Mouse (Mus musculus): ENCODE measurements around the gene Tmem8b. TPM values are rescaled to one million over a fixed set of nuclear protein-coding genes. Genes with fewer than 3 reads are reported as not detected.

Gene Tmem8b
- polyA plus RNA-seq, 1 experiment from 2014 or later = 17.7 TPM

- H3K27ac ChIP-seq = no peak overlapping the region
- H3K4me1 ChIP-seq = peaks cover 42% of the 10 kb centered on the region
- H3K9ac ChIP-seq = no peak overlapping the region; the same call in 1 of the 2 replicates
- H3K36me3 ChIP-seq (replicated peaks) = peaks cover 13% of the 10 kb centered on the region
- 0 out of 2 replicates have a peak overlapping the region, but pooled peaks have one; percentile 18 for H3K4me3 ChIP-seq
- H3K4me2 ChIP-seq = peak overlapping the region; percentile 92
- H3K27me3 ChIP-seq (replicated peaks) = no peaks in the 10 kb centered on the region
- peak; percentile 21; the same call in 1 of the 2 replicates for ATAC-seq (replicated peaks)
- WGBS = 1% methylated on average over 2 of the region's 2 CpGs
- H3K9me3 ChIP-seq = no peaks in the 10 kb centered on the region
Observed at GRCm38 (mm10) chr4:43672070-43672469, 3.3 kb downstream of the Tmem8b start.

- Histone ChIP-seq H3K4me1 (peaks cover 39% of the 10 kb centered on the region), H3K4me2 (no peak overlapping the region), H3K4me3 (no peak overlapping the region), H3K9ac (no peak overlapping the region), H3K27me3 (replicated peaks) (no peaks in the 10 kb centered on the region), H3K9me3 (no peaks in the 10 kb centered on the region), H3K27ac (no peak overlapping the region), H3K36me3 (replicated peaks) (peaks cover 22% of the 10 kb centered on the region)
- no peak for ATAC-seq (replicated peaks)
- WGBS = 76% methylated on average over 8 of the region's 8 CpGs
Observed at GRCm38 (mm10) chr4:43673703-43674102, 4.9 kb downstream of the Tmem8b start.

- Histone ChIP-seq H3K27ac (no peak overlapping the region), H3K9me3 (no peaks in the 10 kb centered on the region), H3K4me3 (no peak overlapping the region), H3K36me3 (replicated peaks) (peaks cover 22% of the 10 kb centered on the region), H3K9ac (no peak overlapping the region), H3K4me1 (peaks cover 33% of the 10 kb centered on the region), H3K27me3 (replicated peaks) (no peaks in the 10 kb centered on the region), H3K4me2 (no peak overlapping the region)
- ATAC-seq (replicated peaks) = no peak
- WGBS = 82% methylated on average over 5 of the region's 5 CpGs
Observed at GRCm38 (mm10) chr4:43674974-43675373, 6.2 kb downstream of the Tmem8b start.

- no peak overlapping the region for H3K9ac ChIP-seq
- WGBS = 86% methylated on average over 4 of the region's 4 CpGs
- no peak overlapping the region for H3K4me2 ChIP-seq
- no peaks in the 10 kb centered on the region for H3K9me3 ChIP-seq
- H3K4me3 ChIP-seq = no peak overlapping the region
- ATAC-seq (replicated peaks) = no peak
- peaks cover 24% of the 10 kb centered on the region for H3K36me3 ChIP-seq (replicated peaks)
- H3K27me3 ChIP-seq (replicated peaks) = no peaks in the 10 kb centered on the region
- peaks cover 27% of the 10 kb centered on the region for H3K4me1 ChIP-seq
- no peak overlapping the region for H3K27ac ChIP-seq
Observed at GRCm38 (mm10) chr4:43675608-43676007, 6.8 kb downstream of the Tmem8b start.

GRCm38 (mm10) chr4:43678541-43678940 is 9.8 kb downstream of the Tmem8b start:
- no peak overlapping the region for H3K4me3 ChIP-seq
- no peaks in the 10 kb centered on the region for H3K4me1 ChIP-seq
- no peaks in the 10 kb centered on the region for H3K9me3 ChIP-seq
- H3K36me3 ChIP-seq (replicated peaks) = peaks cover 41% of the 10 kb centered on the region
- H3K4me2 ChIP-seq = no peak overlapping the region
- 87% methylated on average over 6 of the region's 6 CpGs for WGBS
- H3K27ac ChIP-seq = no peak overlapping the region
- H3K9ac ChIP-seq = no peak overlapping the region
- no peaks in the 10 kb centered on the region for H3K27me3 ChIP-seq (replicated peaks)
- no peak for ATAC-seq (replicated peaks)

GRCm38 (mm10) chr4:43679416-43680043 is 10.8 kb downstream of the Tmem8b start:
- H3K36me3 ChIP-seq (replicated peaks) = peaks cover 48% of the 10 kb centered on the region
- ATAC-seq (replicated peaks) = no peak
- no peak overlapping the region for H3K4me2 ChIP-seq
- H3K27ac ChIP-seq = no peak overlapping the region
- WGBS = 92% methylated on average over 7 of the region's 7 CpGs
- H3K4me3 ChIP-seq = no peak overlapping the region
- no peaks in the 10 kb centered on the region for H3K9me3 ChIP-seq
- no peaks in the 10 kb centered on the region for H3K27me3 ChIP-seq (replicated peaks)
- no peak overlapping the region for H3K9ac ChIP-seq
- no peaks in the 10 kb centered on the region for H3K4me1 ChIP-seq

GRCm38 (mm10) chr4:43690021-43690420 is 21.2 kb downstream of the Tmem8b start:
- ATAC-seq (replicated peaks) = no peak
- Histone ChIP-seq H3K4me1 (no peaks in the 10 kb centered on the region), H3K27ac (no peak overlapping the region), H3K9me3 (no peaks in the 10 kb centered on the region), H3K27me3 (replicated peaks) (no peaks in the 10 kb centered on the region), H3K9ac (no peak overlapping the region), H3K4me2 (no peak overlapping the region), H3K36me3 (replicated peaks) (peaks cover 39% of the 10 kb centered on the region; the same call in 1 of the 2 replicates), H3K4me3 (no peak overlapping the region)
- WGBS = 93% methylated on average over 17 of the region's 17 CpGs

- Histone ChIP-seq H3K4me1 (no peaks in the 10 kb centered on the region), H3K36me3 (replicated peaks) (peaks cover 32% of the 10 kb centered on the region; the same call in 1 of the 2 replicates), H3K27me3 (replicated peaks) (no peaks in the 10 kb centered on the region), H3K9me3 (no peaks in the 10 kb centered on the region), H3K4me2 (no peak overlapping the region), H3K27ac (no peak overlapping the region), H3K9ac (no peak overlapping the region), H3K4me3 (no peak overlapping the region)
- WGBS = 85% methylated on average over 5 of the region's 5 CpGs
- no peak for ATAC-seq (replicated peaks)
Observed at GRCm38 (mm10) chr4:43691026-43691425, 22.3 kb downstream of the Tmem8b start.

GRCm38 (mm10) chr4:43693806-43694241 is 25.1 kb downstream of the Tmem8b start:
- WGBS = 79% methylated on average over 5 of the region's 5 CpGs
- Histone ChIP-seq H3K27me3 (replicated peaks) (no peaks in the 10 kb centered on the region), H3K4me3 (no peak overlapping the region), H3K4me2 (no peak overlapping the region), H3K36me3 (replicated peaks) (peaks cover 13% of the 10 kb centered on the region; the same call in 1 of the 2 replicates), H3K9me3 (no peaks in the 10 kb centered on the region), H3K9ac (no peak overlapping the region), H3K27ac (no peak overlapping the region), H3K4me1 (no peaks in the 10 kb centered on the region)
- no peak for ATAC-seq (replicated peaks)

- Histone ChIP-seq H3K27ac (no peak overlapping the region), H3K4me3 (no peak overlapping the region), H3K9me3 (no peaks in the 10 kb centered on the region), H3K4me2 (no peak overlapping the region), H3K27me3 (replicated peaks) (no peaks in the 10 kb centered on the region), H3K36me3 (replicated peaks) (peaks cover 8% of the 10 kb centered on the region; the same call in 1 of the 2 replicates), H3K9ac (no peak overlapping the region), H3K4me1 (no peaks in the 10 kb centered on the region)
- ATAC-seq (replicated peaks) = no peak
- 83% methylated on average over 1 of the region's 1 CpGs for WGBS
Observed at GRCm38 (mm10) chr4:43694439-43695248, 25.9 kb downstream of the Tmem8b start.

- H3K4me1 ChIP-seq = no peaks in the 10 kb centered on the region
- H3K4me3 ChIP-seq = no peak overlapping the region
- 32% methylated on average over 9 of the region's 9 CpGs for WGBS
- 0 out of 2 replicates have a peak, but pooled peaks cover 2% of the 10 kb centered on the region for H3K36me3 ChIP-seq (replicated peaks)
- H3K4me2 ChIP-seq = no peak overlapping the region
- ATAC-seq (replicated peaks) = no peak
- H3K27ac ChIP-seq = no peak overlapping the region
- H3K9me3 ChIP-seq = no peaks in the 10 kb centered on the region
- no peak overlapping the region for H3K9ac ChIP-seq
- H3K27me3 ChIP-seq (replicated peaks) = no peaks in the 10 kb centered on the region
Observed at GRCm38 (mm10) chr4:43695249-43695671, 26.5 kb downstream of the Tmem8b start.

- no peak overlapping the region for H3K4me3 ChIP-seq
- no peak overlapping the region for H3K9ac ChIP-seq
- H3K27ac ChIP-seq = no peak overlapping the region
- no peaks in the 10 kb centered on the region for H3K36me3 ChIP-seq (replicated peaks)
- no peak overlapping the region for H3K4me2 ChIP-seq
- no peaks in the 10 kb centered on the region for H3K27me3 ChIP-seq (replicated peaks)
- ATAC-seq (replicated peaks) = no peak
- 86% methylated on average over 13 of the region's 13 CpGs for WGBS
- no peaks in the 10 kb centered on the region for H3K4me1 ChIP-seq
- H3K9me3 ChIP-seq = no peaks in the 10 kb centered on the region
Observed at GRCm38 (mm10) chr4:43696561-43696960, 27.8 kb downstream of the Tmem8b start.
